Mouse (Mus musculus) embryonic facial prominence, embryonic 14.5 days (tissue): Measurements from ENCODE around the gene Pdcd6. TPM values are rescaled to one million over a fixed set of nuclear protein-coding genes. Genes with fewer than 3 reads are reported as not detected.

Experiments
- polyA plus RNA-seq: library from polyadenylated mRNA; unstranded; fragments of >200 nt; fragmentation: Nextera tagmentation; extraction: Ambion mirVana; gene quantifications from 2 replicates; pipeline ENCODE4 v1.2.1, GENCODE M21; 2014

Gene Pdcd6
- polyA plus RNA-seq, 1 experiment from 2014 or later, result 150 TPM

Other genes with a start within 250 kb of the Pdcd6 start
- not detected in 2 replicates for gene Slc9a3, start 196.1 kb downstream of the Pdcd6 start, polyA plus RNA-seq
- 82.3 and 85.0 TPM in 2 replicates for gene Exoc3, start 108.8 kb downstream of the Pdcd6 start, polyA plus RNA-seq
- gene Ahrr, start 25.2 kb downstream of the Pdcd6 start, polyA plus RNA-seq, result 1.3 and 1.9 TPM in 2 replicates
- gene Sdha, start 32.7 kb upstream of the Pdcd6 start, polyA plus RNA-seq, result 207 TPM in 2 replicates
- 51.0 and 51.7 TPM in 2 replicates for gene Ccdc127, start 32.7 kb upstream of the Pdcd6 start, polyA plus RNA-seq
- gene Lrrc14b, start 46.4 kb upstream of the Pdcd6 start, polyA plus RNA-seq, result 0.10 TPM in 1 of 2 replicates, not detected in the other
- gene Zfp72, start 73.3 kb upstream of the Pdcd6 start, polyA plus RNA-seq, result 5.8 and 6.8 TPM in 2 replicates
- 73.0 and 78.2 TPM in 2 replicates for gene Ftl1-ps1, start 82.1 kb upstream of the Pdcd6 start, polyA plus RNA-seq
- gene Zfp825, start 176.4 kb upstream of the Pdcd6 start, polyA plus RNA-seq, result 16.0 and 19.2 TPM in 2 replicates